Mouse (Mus musculus) MEL (cell line): Measurements from ENCODE around the gene Mcrip1. TPM values are rescaled to one million over a fixed set of nuclear protein-coding genes. Genes with fewer than 3 reads are reported as not detected.
"Not testable (repeated sequence)": the region's sequence is repeated elsewhere in the genome, so short reads cannot be mapped to it uniquely, and the experiment has no call there.

Source experiments
- DNase-seq: peaks from one replicate; pipeline ENCODE4 v3.0.0; 2011; ENCODE audit warnings: low read depth, low spot score
- H3K27ac ChIP-seq: 2 replicates; pipeline ENCODE4 v1.5.1; 2012; ENCODE audit warnings: low read depth, mild to moderate bottlenecking, control low read depth, low read length, moderate library complexity; ENCODE audit not compliant: control insufficient read depth
- H3K27me3 ChIP-seq, 2 experiments: fragments of 150-350 bp in 1 of 2; sonication (generic) in 1 of 2; 2 replicates each; pipeline ENCODE4 v1.6.1; 2012; ENCODE audit warnings: low read length in 2 of 2, mild to moderate bottlenecking in 2 of 2, improper control_type of control experiment in 1 of 2, moderate library complexity in 1 of 2; ENCODE audit not compliant: insufficient read depth in 2 of 2, control insufficient read depth in 1 of 2
- H3K36me3 ChIP-seq, 2 experiments: 2 replicates each; pipeline ENCODE4 v1.6.1; 2012 to 2014; ENCODE audit warnings: low read length in 2 of 2, improper control_type of control experiment in 1 of 2, inconsistent platforms in 1 of 2, mild to moderate bottlenecking in 1 of 2; ENCODE audit not compliant: insufficient read depth in 2 of 2, control insufficient read depth in 1 of 2
- H3K4me1 ChIP-seq, 2 experiments: fragments of 150-350 bp in 1 of 2; sonication (generic) in 1 of 2; 2 replicates each; pipeline ENCODE4 v1.6.1; 2012; ENCODE audit warnings: low read length in 2 of 2, improper control_type of control experiment in 1 of 2, mild to moderate bottlenecking in 1 of 2; ENCODE audit not compliant: insufficient read depth in 2 of 2, control insufficient read depth in 1 of 2
- H3K4me3 ChIP-seq, 2 experiments: fragments of 150-350 bp in 1 of 2; sonication (generic) in 1 of 2; 2 replicates each; pipeline ENCODE4 v1.5.1; 2012; ENCODE audit warnings: low read depth in 2 of 2, low read length in 2 of 2, mild to moderate bottlenecking in 2 of 2, moderate library complexity in 2 of 2, control low read depth in 1 of 2, improper control_type of control experiment in 1 of 2; ENCODE audit not compliant: control insufficient read depth in 1 of 2, insufficient read depth in 1 of 2
- H3K79me2 ChIP-seq: 2 replicates; pipeline ENCODE4 v1.6.1; 2012; ENCODE audit warnings: mild to moderate bottlenecking, low read length, moderate library complexity; ENCODE audit not compliant: control insufficient read depth, poor library complexity, insufficient read depth
- H3K9ac ChIP-seq: 2 replicates; pipeline ENCODE4 v1.6.1; 2012; ENCODE audit warnings: low read depth, mild to moderate bottlenecking, control low read depth, low read length, moderate library complexity; ENCODE audit not compliant: control insufficient read depth, poor library complexity, severe bottlenecking
- H3K9me3 ChIP-seq: fragments of 150-350 bp; sonication (generic); replicated peaks from 2 replicates; pipeline ENCODE4 v1.6.1; 2012; ENCODE audit warnings: mild to moderate bottlenecking, low read length, improper control_type of control experiment, moderate library complexity; ENCODE audit not compliant: insufficient read depth
- CTCF ChIP-seq, 3 experiments: IDR thresholded peaks in 2 of 3; conservative IDR thresholded peaks in 1 of 3; 2 replicates each; pipeline ENCODE4 v1.5.1; 2011 to 2012; ENCODE audit warnings: low read length in 3 of 3, low read depth in 2 of 3, mild to moderate bottlenecking in 2 of 3, improper control_type of control experiment in 1 of 3, inconsistent platforms in 1 of 3, mixed read lengths in 1 of 3, moderate library complexity in 1 of 3; ENCODE audit not compliant: control insufficient read depth in 1 of 3, insufficient read depth in 1 of 3, poor library complexity in 1 of 3, severe bottlenecking in 1 of 3
- GABPA ChIP-seq: IDR thresholded peaks from 2 replicates; pipeline ENCODE4 v1.6.1; 2012; ENCODE audit warnings: low read depth, mild to moderate bottlenecking, inconsistent platforms, low read length, improper control_type of control experiment, moderate library complexity
- HCFC1 ChIP-seq: IDR thresholded peaks from 2 replicates; pipeline ENCODE4 v1.6.1; 2012; ENCODE audit warnings: low read depth, mild to moderate bottlenecking, inconsistent platforms, low read length, improper control_type of control experiment, moderate library complexity
- MEF2A ChIP-seq: IDR thresholded peaks from 2 replicates; pipeline ENCODE4 v1.6.1; 2014; ENCODE audit warnings: low read depth, mild to moderate bottlenecking, inconsistent platforms, low read length, improper control_type of control experiment; ENCODE audit not compliant: poor library complexity, insufficient replicate concordance, severe bottlenecking; ENCODE audit errors: extremely low read depth
- MXI1 ChIP-seq: IDR thresholded peaks from 2 replicates; pipeline ENCODE4 v1.6.1; 2011; ENCODE audit warnings: mild to moderate bottlenecking, low read depth, low read length, improper control_type of control experiment
- MYC ChIP-seq: IDR thresholded peaks from 2 replicates; pipeline ENCODE4 v1.6.1; 2011; ENCODE audit warnings: low read depth, mild to moderate bottlenecking, low read length, improper control_type of control experiment, moderate library complexity
- POLR2A ChIP-seq, 2 experiments: IDR thresholded peaks; 2 replicates each; pipeline ENCODE4 v1.6.1; 2011 to 2012; ENCODE audit warnings: low read length in 2 of 2, mild to moderate bottlenecking in 2 of 2, control low read depth in 1 of 2, improper control_type of control experiment in 1 of 2, low read depth in 1 of 2, moderate library complexity in 1 of 2; ENCODE audit not compliant: control insufficient read depth in 1 of 2, insufficient read depth in 1 of 2, poor library complexity in 1 of 2
- RAD21 ChIP-seq: IDR thresholded peaks from 2 replicates; pipeline ENCODE4 v1.6.1; 2011; ENCODE audit warnings: mild to moderate bottlenecking, low read depth, low read length, improper control_type of control experiment
- SIN3A ChIP-seq: IDR thresholded peaks from 2 replicates; pipeline ENCODE4 v1.6.1; 2012; ENCODE audit warnings: low read length, improper control_type of control experiment, inconsistent platforms
- SMC3 ChIP-seq: IDR thresholded peaks from 2 replicates; pipeline ENCODE4 v1.6.1; 2011; ENCODE audit warnings: low read depth, low read length, improper control_type of control experiment
- USF2 ChIP-seq, 2 experiments: IDR thresholded peaks; 2 replicates each; pipeline ENCODE4 v1.6.1; 2011 to 2012; ENCODE audit warnings: improper control_type of control experiment in 2 of 2, low read length in 2 of 2, borderline replicate concordance in 1 of 2, inconsistent platforms in 1 of 2, low read depth in 1 of 2, mild to moderate bottlenecking in 1 of 2; ENCODE audit not compliant: insufficient read depth in 1 of 2
- ZKSCAN1 ChIP-seq: IDR thresholded peaks from 2 replicates; pipeline ENCODE4 v1.6.1; 2012; ENCODE audit warnings: low read depth, mild to moderate bottlenecking, inconsistent platforms, low read length, improper control_type of control experiment, moderate library complexity
- polyA plus RNA-seq, 2 experiments: library from polyadenylated mRNA; stranded (reverse) in 1 of 2; unstranded in 1 of 2; fragments of >175 nt in 1 of 2; fragments of >200 nt in 1 of 2; gene quantifications; 2 replicates each; pipeline versions ENCODE4 v1.2.1 to v1.2.4; 2012; ENCODE audit warnings: low replicate concordance in 2 of 2, low read depth in 1 of 2; ENCODE audit not compliant: insufficient read length in 2 of 2, insufficient read depth in 1 of 2, missing spikeins in 1 of 2
- total RNA-seq: library from RNA; depleted of rRNA; stranded (reverse); fragments of 300-350 nt; gene quantifications from 2 replicates; pipeline ENCODE4 v1.2.3, GENCODE M21; 2012

Gene Mcrip1
- total and polyA plus RNA-seq, 3 experiments = 36.6 to 83.5 TPM; not detected in 1

- TF ChIP-seq MYC (peak; percentile 87; the same call in 1 of the 2 replicates), GABPA (peak; percentile 82; the same call in 1 of the 2 replicates), HCFC1 (0 out of 2 replicates have a peak, but pooled peaks have one; percentile 54), SIN3A (peak; percentile 85), USF2 (IDR thresholded peaks at IDR 0.05; ENCODE audit: borderline replicate concordance in 1 of 2, insufficient read depth in 1 of 2, low read depth in 1 of 2, low read length in 2 of 2) (no peak), MEF2A (no peak), ZKSCAN1 (no peak)
Measured at GRCm38 (mm10) chr11:120588531-120588930, 39.0 kb upstream of the Mcrip1 start (continued).

- H3K36me3 ChIP-seq = peaks cover 14 to 22% of the 10 kb centered on the region in 2 experiments
- no peak overlapping the region for H3K4me3 ChIP-seq
- peaks cover 31% of the 10 kb centered on the region for H3K79me2 ChIP-seq
- H3K9ac ChIP-seq = no peak overlapping the region
- no peak overlapping the region for H3K27ac ChIP-seq
- H3K27me3 ChIP-seq = no peaks in the 10 kb centered on the region
- peak; percentile 15; the same call in 1 of the 2 replicates for TF ChIP-seq SMC3
- TF ChIP-seq RAD21 = no peak
- TF ChIP-seq MYC = 0 out of 2 replicates have a peak, but pooled peaks have one; percentile 18
- TF ChIP-seq CTCF (IDR thresholded peaks at IDR 0.05 in 2 of 3, conservative IDR thresholded peaks at IDR 0.05 in 1 of 3; ENCODE audit: control insufficient read depth in 1 of 3, insufficient read depth in 1 of 3, low read depth in 2 of 3, low read length in 3 of 3, poor library complexity in 1 of 3, severe bottlenecking in 1 of 3) = peak in 1 of 3 experiments; percentile 19; a peak in 2 of 6 replicates
- TF ChIP-seq MXI1 = no peak
- TF ChIP-seq POLR2A (IDR thresholded peaks at IDR 0.05; ENCODE audit: control insufficient read depth in 1 of 2, insufficient read depth in 1 of 2, low read depth in 1 of 2, low read length in 2 of 2, poor library complexity in 1 of 2) = no peak
- TF ChIP-seq HCFC1 = 0 out of 2 replicates have a peak, but pooled peaks have one; percentile 10
- DNase-seq = peak; percentile 48
- peaks cover 10 to 23% of the 10 kb centered on the region in 2 experiments for H3K4me1 ChIP-seq
- no peaks in the 10 kb centered on the region for H3K9me3 ChIP-seq
Measured at GRCm38 (mm10) chr11:120583937-120584336, 34.4 kb upstream of the Mcrip1 start.

GRCm38 (mm10) chr11:120582982-120583293 is 33.4 kb upstream of the Mcrip1 start:
- H3K9me3 ChIP-seq, H3K4me3 ChIP-seq, H3K27me3 ChIP-seq, DNase-seq, H3K27ac ChIP-seq, H3K9ac ChIP-seq: not testable (repeated sequence)
- Histone ChIP-seq H3K36me3 (peaks cover 10 to 15% of the 10 kb centered on the region in 2 experiments), H3K79me2 (peaks cover 35% of the 10 kb centered on the region), H3K4me1 (peaks cover 5 to 18% of the 10 kb centered on the region in 2 experiments)
